Mouse (Mus musculus) lung, adult 2 months (tissue): ENCODE results near the gene Gck.

ENCODE experiments used
- CTCF ChIP-seq: fragments of 200-500 bp; IDR thresholded peaks from 2 replicates; pipeline ENCODE4 v1.5.1; 2011; ENCODE audit warnings: mild to moderate bottlenecking, low read length, control low read depth; ENCODE audit not compliant: insufficient read depth
- POLR2A ChIP-seq: fragments of 200-500 bp; IDR thresholded peaks from 2 replicates; pipeline ENCODE4 v1.6.1; 2011; ENCODE audit warnings: low read depth, mild to moderate bottlenecking, control low read depth, low read length, borderline replicate concordance; ENCODE audit errors: extremely low read depth

GRCm38 (mm10) chr11:5918111-5918510 lies 31.8 kb downstream of the Gck start:
- TF ChIP-seq CTCF (no peak), POLR2A (no peak)
